In genomic region chr3:90290602-90291001, GRCm38 (mm10) we compare ENCODE assay signal across 22 mouse cellular contexts. TPM values are rescaled to one million over a fixed set of nuclear protein-coding genes. Genes with fewer than 3 reads are reported as not detected.
DNase-seq lines count a peak whose midpoint lies in the region; ATAC-seq and TF ChIP-seq lines count a peak whose summit lies in the region.
"Had no signal": no experiment of that assay in that cellular context is flagged by ENCODE, and none has a peak within 500 bp of the region (broad histone marks: within the 10 kb centered on the region; RNA-seq: fewer than 3 reads in every experiment).

No protein-coding gene starts in this region.

- H3K4me2 ChIP-seq in heart, postnatal 0 days (ENCODE audit: low read depth, low read length): no peak overlapping the region
- no peak overlapping the region for H3K4me2 ChIP-seq in CH12.LX (ENCODE audit: insufficient read depth, low read depth, poor library complexity, severe bottlenecking)
- H3K4me2 ChIP-seq: embryonic facial prominence, embryonic 12.5 days; heart, embryonic 11.5 days; limb, embryonic 15.5 days had no signal

- peak; percentile 25 for TF ChIP-seq RAD21 in CH12.LX (IDR thresholded peaks at IDR 0.05; ENCODE audit: low read depth, low read length)

- in situ Hi-C loops in CH12.LX (cut with MboI; ENCODE audit: low pct_ligation_motif_present, low pct_unique_long_range_greater_than_20kb, low sequenced_read_pairs): loop anchor here (10.0 kb wide), 1 partner anchor 84 kb away; no protein-coding TSS in a partner anchor

- no peak overlapping the region for H3K27ac ChIP-seq in heart, postnatal 0 days (ENCODE audit: low read depth)
- H3K27ac ChIP-seq in layer of hippocampus, adult 2 months: no peak overlapping the region
- no peak overlapping the region for H3K27ac ChIP-seq in CH12.LX (ENCODE audit: insufficient read depth, low read depth)
- H3K27ac ChIP-seq: embryonic facial prominence, embryonic 12.5 days; limb, embryonic 15.5 days had no signal

- TF ChIP-seq CTCF in heart, postnatal 0 days (IDR thresholded peaks at IDR 0.05; ENCODE audit: low read depth): peak; percentile 38
- peak; percentile 65 for TF ChIP-seq CTCF in layer of hippocampus, adult 2 months (conservative IDR thresholded peaks at IDR 0.05)
- peak in 1 of 2 experiments; percentile 37; a peak in 2 of 4 replicates for TF ChIP-seq CTCF in CH12.LX (conservative IDR thresholded peaks at IDR 0.05 in 1 of 2, IDR thresholded peaks at IDR 0.05 in 1 of 2; ENCODE audit: low read depth in 2 of 2, low read length in 2 of 2)
- no peak for TF ChIP-seq CTCF in brain, embryonic 14.5 days (IDR thresholded peaks at IDR 0.05; ENCODE audit: borderline replicate concordance, extremely low read depth, insufficient read depth, insufficient read length)

- H3K4me1 ChIP-seq in heart, postnatal 0 days (ENCODE audit: control insufficient read depth, insufficient read depth): peaks cover 21% of the 10 kb centered on the region
- H3K4me1 ChIP-seq in CH12.LX (ENCODE audit: control insufficient read depth in 1 of 2, insufficient read depth in 2 of 2): peaks cover 3 to 15% of the 10 kb centered on the region in 2 experiments; a peak in 2 of 4 replicates

- DNase-seq in heart, postnatal 0 days (ENCODE audit: low spot score): no peak
- no peak for DNase-seq in heart, adult 8-10 months (ENCODE audit: low spot score)
- no peak for DNase-seq in layer of hippocampus, adult 2 months (ENCODE audit: low spot score in 2 of 2)
- DNase-seq in layer of hippocampus, postnatal 25 days (ENCODE audit: extremely low spot score in 1 of 2, low spot score in 1 of 2): no peak
- DNase-seq in CH12.LX (ENCODE audit: extremely low read depth): no peak
- DNase-seq in brain, embryonic 14.5 days (ENCODE audit: low read depth): peak; percentile 14
- DNase-seq in cerebellum, postnatal 10 days: no peak
- DNase-seq: adrenal gland, adult 8-10 months; cerebellum, adult 18-20 months; heart, postnatal 36 days; kidney, postnatal 10 days; midbrain, embryonic 14.5 days; retina, postnatal 1 day; right cerebral cortex, postnatal 4 days; thymus, postnatal 4 days had no signal

- no peak overlapping the region for H3K4me3 ChIP-seq in heart, postnatal 0 days (ENCODE audit: low read depth, low read length)
- H3K4me3 ChIP-seq in layer of hippocampus, adult 2 months: no peak overlapping the region
- no peak overlapping the region for H3K4me3 ChIP-seq in CH12.LX (replicated peaks in 1 of 3; ENCODE audit: low read depth in 2 of 3, low read length in 2 of 3, poor library complexity in 1 of 3)
- H3K4me3 ChIP-seq: embryonic facial prominence, embryonic 12.5 days; limb, embryonic 15.5 days had no signal

- WGBS in heart, postnatal 0 days: 82% methylated on average over 1 of the region's 1 CpGs

- dilution Hi-C loops in CH12.LX (cut with MboI; ENCODE audit: extremely low pct_ligation_motif_present, extremely low pct_unique_long_range_greater_than_20kb, low sequenced_read_pairs): no loop called here

- ATAC-seq in heart, postnatal 0 days (ENCODE audit: insufficient read depth, low read depth): no peak
- ATAC-seq: hindbrain, embryonic 16.5 days had no signal

- H3K27me3 ChIP-seq in heart, postnatal 0 days (ENCODE audit: control insufficient read depth, insufficient read depth, low read length): no peaks in the 10 kb centered on the region
- no peaks in the 10 kb centered on the region for H3K27me3 ChIP-seq in CH12.LX (replicated peaks)
- H3K27me3 ChIP-seq: embryonic facial prominence, embryonic 12.5 days; limb, embryonic 15.5 days had no signal

- no peaks in the 10 kb centered on the region for H3K36me3 ChIP-seq in heart, postnatal 0 days (replicated peaks; ENCODE audit: control insufficient read depth, insufficient read depth, low read length)
- no peaks in the 10 kb centered on the region for H3K36me3 ChIP-seq in CH12.LX (replicated peaks in 1 of 2; ENCODE audit: control insufficient read depth in 1 of 2, insufficient read depth in 1 of 2, low read length in 1 of 2)
- H3K36me3 ChIP-seq: embryonic facial prominence, embryonic 12.5 days; limb, embryonic 15.5 days had no signal

- TF ChIP-seq POLR2A in CH12.LX (IDR thresholded peaks at IDR 0.05; ENCODE audit: low read depth, low read length): no peak
- TF ChIP-seq POLR2A in brain, embryonic 14.5 days (IDR thresholded peaks at IDR 0.05; ENCODE audit: borderline replicate concordance, extremely low read depth, insufficient read depth, insufficient read length, poor library complexity, severe bottlenecking): no peak

- H3K9ac ChIP-seq in heart, postnatal 0 days (replicated peaks; ENCODE audit: low read depth, low read length): no peak overlapping the region
- no peak overlapping the region for H3K9ac ChIP-seq in CH12.LX (ENCODE audit: insufficient read depth, low read depth)
- H3K9ac ChIP-seq: embryonic facial prominence, embryonic 12.5 days; limb, embryonic 15.5 days had no signal

- no peak for TF ChIP-seq EP300 in heart, postnatal 0 days (IDR thresholded peaks at IDR 0.05; ENCODE audit: low read depth)
- no peak for TF ChIP-seq EP300 in CH12.LX (IDR thresholded peaks at IDR 0.05; ENCODE audit: low read length)

- peaks cover 24% of the 10 kb centered on the region for H3K79me2 ChIP-seq in CH12.LX (replicated peaks; ENCODE audit: control insufficient read depth, extremely low read depth, insufficient read depth, poor library complexity, severe bottlenecking)

- H3K9me3 ChIP-seq in heart, postnatal 0 days (replicated peaks; ENCODE audit: control insufficient read depth, low read length): no peaks in the 10 kb centered on the region
- no peaks in the 10 kb centered on the region for H3K9me3 ChIP-seq in CH12.LX (replicated peaks; ENCODE audit: low read length)
- H3K9me3 ChIP-seq: embryonic facial prominence, embryonic 12.5 days; limb, embryonic 15.5 days had no signal

TF ChIP-seq in CH12.LX, 34 proteins besides CTCF, POLR2A, EP300 and RAD21 (continues in another document):
- TF ChIP-seq MAFK (IDR thresholded peaks at IDR 0.05; ENCODE audit: insufficient replicate concordance, low read length): no peak
- no peak for TF ChIP-seq RCOR1 (conservative IDR thresholded peaks at IDR 0.05; ENCODE audit: low read depth, low read length)
- TF ChIP-seq USF2 (conservative IDR thresholded peaks at IDR 0.05; ENCODE audit: low read depth, low read length): no peak
- TF ChIP-seq NRF1 (IDR thresholded peaks at IDR 0.05; ENCODE audit: low read depth, low read length): no peak
- TF ChIP-seq PAX5 (IDR thresholded peaks at IDR 0.05; ENCODE audit: low read length): no peak
- no peak for TF ChIP-seq NELFE (IDR thresholded peaks at IDR 0.05; ENCODE audit: low read depth, low read length)

RNA-seq across cellular contexts. Expression of gene Gatad2b, which starts 2.4 kb away (rescaled TPM):
- total RNA-seq in heart, postnatal 0 days (2014; rRNA removed; ENCODE audit: low replicate concordance): 14.1 and 25.3 TPM in 2 replicates
- 5.8 and 6.4 TPM in 2 replicates for polyA plus RNA-seq in heart, postnatal 0 days (2015; fragmentation: Nextera tagmentation; extraction: Ambion mirVana)
- 10 to 100 TPM; 41.4 to 51.4 (median 46.0) TPM for total RNA-seq in heart, adult 8-10 months (2022)
- 100 to 1,000 TPM; 107 to 108 TPM for total RNA-seq in layer of hippocampus, adult 2 months (2021)
- total RNA-seq in layer of hippocampus, postnatal 25 days (2021): 100 to 1,000 TPM in 1 of 2 experiments, 10 to 100 TPM in 1; 90.0 to 112 TPM
- total RNA-seq in CH12.LX (2012; rRNA removed): 8.9 and 10.0 TPM in 2 replicates
- 6.4 and 8.4 TPM in 2 replicates for total RNA-seq in CH12.LX (2014; rRNA removed)
- 20.6 and 22.6 TPM in 2 replicates for polyA plus RNA-seq in CH12.LX (2012; ENCODE audit: insufficient read length, low read depth)
- polyA plus RNA-seq in brain, embryonic 14.5 days (2012; rRNA removed): 27.3 and 52.6 TPM in 2 replicates

RNA-seq across cellular contexts. Expression of gene Dennd4b, which starts 25.6 kb away (rescaled TPM):
- 18.4 and 32.6 TPM in 2 replicates for total RNA-seq in heart, postnatal 0 days (2014; rRNA removed; ENCODE audit: low replicate concordance)
- 3.4 and 4.6 TPM in 2 replicates for polyA plus RNA-seq in heart, postnatal 0 days (2015; fragmentation: Nextera tagmentation; extraction: Ambion mirVana)
- 10 to 100 TPM; 38.0 to 39.3 (median 38.7) TPM for total RNA-seq in heart, adult 8-10 months (2022)
- total RNA-seq in layer of hippocampus, adult 2 months (2021): 10 to 100 TPM; 33.7 to 35.6 TPM
- 10 to 100 TPM; 31.6 to 34.1 TPM for total RNA-seq in layer of hippocampus, postnatal 25 days (2021)
- 27.8 and 28.1 TPM in 2 replicates for total RNA-seq in CH12.LX (2012; rRNA removed)
- total RNA-seq in CH12.LX (2014; rRNA removed): 9.4 and 9.8 TPM in 2 replicates
- 34.4 and 45.3 TPM in 2 replicates for polyA plus RNA-seq in CH12.LX (2012; ENCODE audit: insufficient read length, low read depth)
- polyA plus RNA-seq in brain, embryonic 14.5 days (2012; rRNA removed): 29.3 and 30.7 TPM in 2 replicates

RNA-seq across cellular contexts. Expression of gene Crtc2, which starts 36.6 kb away (rescaled TPM):
- total RNA-seq in heart, postnatal 0 days (2014; rRNA removed; ENCODE audit: low replicate concordance): 11.6 and 17.8 TPM in 2 replicates
- polyA plus RNA-seq in heart, postnatal 0 days (2015; fragmentation: Nextera tagmentation; extraction: Ambion mirVana): 6.3 and 7.2 TPM in 2 replicates
- 10 to 100 TPM; 16.0 to 18.5 (median 16.4) TPM for total RNA-seq in heart, adult 8-10 months (2022)
- 10 to 100 TPM; 38.3 to 49.5 TPM for total RNA-seq in layer of hippocampus, adult 2 months (2021)
- 10 to 100 TPM; 27.9 to 39.0 TPM for total RNA-seq in layer of hippocampus, postnatal 25 days (2021)
- total RNA-seq in CH12.LX (2012; rRNA removed) (13.5 and 14.1 TPM in 2 replicates), CH12.LX (2014; rRNA removed) (5.4 and 6.1 TPM in 2 replicates)
- polyA plus RNA-seq in CH12.LX (2012; ENCODE audit: insufficient read length, low read depth): 62.1 and 69.8 TPM in 2 replicates
- 62.1 and 72.8 TPM in 2 replicates for polyA plus RNA-seq in brain, embryonic 14.5 days (2012; rRNA removed)

RNA-seq across cellular contexts. Expression of gene Slc39a1, which starts 42.6 kb away (rescaled TPM):
- total RNA-seq in heart, postnatal 0 days (2014; rRNA removed; ENCODE audit: low replicate concordance): 157 and 158 TPM in 2 replicates
- polyA plus RNA-seq in heart, postnatal 0 days (2015; fragmentation: Nextera tagmentation; extraction: Ambion mirVana): 93.3 and 95.5 TPM in 2 replicates
- total RNA-seq in heart, adult 8-10 months (2022): 10 to 100 TPM; 65.1 to 79.2 (median 75.5) TPM
- total RNA-seq in layer of hippocampus, adult 2 months (2021): 10 to 100 TPM; 42.5 to 45.5 TPM
- 10 to 100 TPM; 49.9 to 51.1 TPM for total RNA-seq in layer of hippocampus, postnatal 25 days (2021)
- total RNA-seq in CH12.LX (2012; rRNA removed) (42.2 and 44.4 TPM in 2 replicates), CH12.LX (2014; rRNA removed) (22.9 and 23.8 TPM in 2 replicates)
- 40.4 and 40.7 TPM in 2 replicates for polyA plus RNA-seq in CH12.LX (2012; ENCODE audit: insufficient read length, low read depth)
- 24.0 and 35.8 TPM in 2 replicates for polyA plus RNA-seq in brain, embryonic 14.5 days (2012; rRNA removed)

RNA-seq across cellular contexts. Expression of gene Creb3l4, which starts 47.3 kb away (rescaled TPM):
- 2.4 TPM in 1 of 2 replicates, not detected in the other for total RNA-seq in heart, postnatal 0 days (2014; rRNA removed; ENCODE audit: low replicate concordance)
- polyA plus RNA-seq in heart, postnatal 0 days (2015; fragmentation: Nextera tagmentation; extraction: Ambion mirVana): 1.2 TPM in 2 replicates
- total RNA-seq in heart, adult 8-10 months (2022): under 1 TPM in 2 of 4 experiments, not detected in 2; 0.38 to 0.81 TPM
- not detected for total RNA-seq in layer of hippocampus, adult 2 months (2021)
- not detected for total RNA-seq in layer of hippocampus, postnatal 25 days (2021)
- total RNA-seq in CH12.LX (2012; rRNA removed) (0.25 and 0.89 TPM in 2 replicates), CH12.LX (2014; rRNA removed) (0.21 and 0.72 TPM in 2 replicates)
- 0.59 and 0.70 TPM in 2 replicates for polyA plus RNA-seq in CH12.LX (2012; ENCODE audit: insufficient read length, low read depth)
- 1.3 and 2.4 TPM in 2 replicates for polyA plus RNA-seq in brain, embryonic 14.5 days (2012; rRNA removed)
- total RNA-seq: common myeloid progenitor, adult 5-6 weeks; gastrocnemius, adult 8-10 months; heart, postnatal 36 days; layer of hippocampus, postnatal 10 days had no signal
